Mouse (Mus musculus) midbrain, embryonic 16.5 days (tissue): ENCODE results near the gene Pprc1. TPM values are rescaled to one million over a fixed set of nuclear protein-coding genes. Genes with fewer than 3 reads are reported as not detected.

Experiments used
- ATAC-seq: fragments of 200-750 bp; cut with Nextera tagmentation; 2 replicates; pipeline ENCODE4 v1.8.0; 2017; ENCODE audit warnings: moderate TSS enrichment
- H3K27ac ChIP-seq: fragments of 300-500 bp; sonication (generic); 2 replicates; pipeline ENCODE4 v1.5.1; 2014; ENCODE audit warnings: mild to moderate bottlenecking, low read length, mixed read lengths
- H3K27me3 ChIP-seq: fragments of 300-500 bp; sonication (generic); 2 replicates; pipeline ENCODE4 v1.6.1; 2014; ENCODE audit warnings: low read depth, low read length, mixed read lengths; ENCODE audit not compliant: control insufficient read depth, insufficient read depth
- H3K36me3 ChIP-seq: fragments of 300-500 bp; sonication (generic); 2 replicates; pipeline ENCODE4 v1.6.1; 2014; ENCODE audit warnings: mild to moderate bottlenecking, low read length, moderate library complexity, mixed read lengths; ENCODE audit not compliant: control insufficient read depth, insufficient read depth
- H3K4me1 ChIP-seq: fragments of 300-500 bp; sonication (generic); 2 replicates; pipeline ENCODE4 v1.6.1; 2014; ENCODE audit warnings: mild to moderate bottlenecking, low read length, mixed read lengths; ENCODE audit not compliant: control insufficient read depth, insufficient read depth
- H3K4me2 ChIP-seq: fragments of 300-500 bp; sonication (generic); 2 replicates; pipeline ENCODE4 v1.6.1; 2014; ENCODE audit warnings: mild to moderate bottlenecking, low read length, mixed read lengths
- H3K4me3 ChIP-seq: fragments of 300-500 bp; sonication (generic); 2 replicates; pipeline ENCODE4 v1.5.1; 2014; ENCODE audit warnings: low read depth, mild to moderate bottlenecking, low read length, moderate library complexity, mixed read lengths
- H3K9ac ChIP-seq: fragments of 300-500 bp; sonication (generic); 2 replicates; pipeline ENCODE4 v1.6.1; 2014; ENCODE audit warnings: low read depth, low read length, mixed read lengths
- H3K9me3 ChIP-seq: fragments of 300-500 bp; sonication (generic); replicated peaks from 2 replicates; pipeline ENCODE4 v1.6.1; 2014; ENCODE audit warnings: mild to moderate bottlenecking, low read length, mixed read lengths; ENCODE audit not compliant: control insufficient read depth, poor library complexity, severe bottlenecking
- WGBS: fragments of 180-500 bp; shearing (Covaris S2); extraction: QIAGEN DNeasy Blood & Tissue Kit; methylation state at CpG from one replicate; pipeline ENCODE4 v1.1.7; 2014; 5-methylcytosine and 5-hydroxymethylcytosine counted together
- polyA plus RNA-seq: library from polyadenylated mRNA; unstranded; fragments of >200 nt; fragmentation: Nextera tagmentation; extraction: Ambion mirVana; gene quantifications from 2 replicates; pipeline ENCODE4 v1.2.1, GENCODE M21; 2015

The Pprc1 gene
- polyA plus RNA-seq, 1 experiment from 2014 or later: 19.9 TPM

GRCm38 (mm10) chr19:46110214-46110613 lies 65.5 kb downstream of the Pprc1 start:
- H3K4me2 ChIP-seq: no peak overlapping the region
- no peak overlapping the region for H3K27ac ChIP-seq
- H3K4me3 ChIP-seq: no peak overlapping the region
- no peak for ATAC-seq
- 58% methylated on average over 2 of the region's 2 CpGs for WGBS
- no peaks in the 10 kb centered on the region for H3K36me3 ChIP-seq
- no peak overlapping the region for H3K9ac ChIP-seq
- H3K27me3 ChIP-seq: no peaks in the 10 kb centered on the region
- no peaks in the 10 kb centered on the region for H3K4me1 ChIP-seq
- H3K9me3 ChIP-seq: no peaks in the 10 kb centered on the region

- no peak overlapping the region for H3K27ac ChIP-seq
- ATAC-seq: no peak
- H3K27me3 ChIP-seq: no peaks in the 10 kb centered on the region
- H3K9me3 ChIP-seq: no peaks in the 10 kb centered on the region
- H3K36me3 ChIP-seq: no peaks in the 10 kb centered on the region
- no peak overlapping the region for H3K4me3 ChIP-seq
- no peak overlapping the region for H3K4me2 ChIP-seq
- no peaks in the 10 kb centered on the region for H3K4me1 ChIP-seq
- H3K9ac ChIP-seq: no peak overlapping the region
- WGBS: 93% methylated on average over 5 of the region's 5 CpGs
These were observed 66.1 kb downstream of the Pprc1 start for GRCm38 (mm10) chr19:46110781-46111180.

GRCm38 (mm10) chr19:46114617-46115016 lies 69.9 kb downstream of the Pprc1 start:
- Histone ChIP-seq H3K9ac (no peak overlapping the region), H3K4me3 (no peak overlapping the region), H3K9me3 (no peaks in the 10 kb centered on the region), H3K27ac (no peak overlapping the region), H3K4me1 (no peaks in the 10 kb centered on the region), H3K4me2 (no peak overlapping the region), H3K36me3 (no peaks in the 10 kb centered on the region), H3K27me3 (no peaks in the 10 kb centered on the region)
- no peak for ATAC-seq
- WGBS: 67% methylated on average over 4 of the region's 4 CpGs

GRCm38 (mm10) chr19:46119458-46119857 lies 74.8 kb downstream of the Pprc1 start:
- no peaks in the 10 kb centered on the region for H3K9me3 ChIP-seq
- no peak overlapping the region for H3K4me2 ChIP-seq
- no peaks in the 10 kb centered on the region for H3K4me1 ChIP-seq
- H3K9ac ChIP-seq: no peak overlapping the region
- 92% methylated on average over 3 of the region's 3 CpGs for WGBS
- no peaks in the 10 kb centered on the region for H3K36me3 ChIP-seq
- no peaks in the 10 kb centered on the region for H3K27me3 ChIP-seq
- no peak overlapping the region for H3K27ac ChIP-seq
- no peak for ATAC-seq
- no peak overlapping the region for H3K4me3 ChIP-seq

GRCm38 (mm10) chr19:46120872-46121271 lies 76.2 kb downstream of the Pprc1 start:
- Histone ChIP-seq H3K36me3 (no peaks in the 10 kb centered on the region), H3K9ac (no peak overlapping the region), H3K4me3 (no peak overlapping the region), H3K4me1 (no peaks in the 10 kb centered on the region), H3K27me3 (no peaks in the 10 kb centered on the region), H3K27ac (no peak overlapping the region), H3K9me3 (no peaks in the 10 kb centered on the region), H3K4me2 (no peak overlapping the region)
- 74% methylated on average over 6 of the region's 6 CpGs for WGBS
- no peak for ATAC-seq

Other genes starting within 250 kb of the Pprc1 start
- gene Kcnip2, start 228.8 kb upstream of the Pprc1 start, polyA plus RNA-seq: 8.2 and 10.0 TPM in 2 replicates
- 23.4 and 25.6 TPM in 2 replicates for gene Armh3, start 46.4 kb upstream of the Pprc1 start, polyA plus RNA-seq
- gene Hps6, start 41.4 kb upstream of the Pprc1 start, polyA plus RNA-seq: 4.0 and 5.7 TPM in 2 replicates
- 88.1 and 107 TPM in 2 replicates for gene Ldb1, start 328 bp downstream of the Pprc1 start, polyA plus RNA-seq
- gene Nolc1, start 31.0 kb downstream of the Pprc1 start, polyA plus RNA-seq: 64.4 and 65.7 TPM in 2 replicates
- 0.15 and 0.17 TPM in 2 replicates for gene Elovl3, start 87.0 kb downstream of the Pprc1 start, polyA plus RNA-seq
- 1.6 and 2.0 TPM in 2 replicates for gene Pitx3, start 103.4 kb downstream of the Pprc1 start, polyA plus RNA-seq
- 62.8 and 66.9 TPM in 2 replicates for gene Gbf1, start 107.6 kb downstream of the Pprc1 start, polyA plus RNA-seq